Mouse (Mus musculus): ENCODE data around the gene Gm3376.
"Not testable (repeated sequence)": the region's sequence is repeated elsewhere in the genome, so short reads cannot be mapped to it uniquely, and the experiment has no call there.

Gm3376 gene

DNA sequence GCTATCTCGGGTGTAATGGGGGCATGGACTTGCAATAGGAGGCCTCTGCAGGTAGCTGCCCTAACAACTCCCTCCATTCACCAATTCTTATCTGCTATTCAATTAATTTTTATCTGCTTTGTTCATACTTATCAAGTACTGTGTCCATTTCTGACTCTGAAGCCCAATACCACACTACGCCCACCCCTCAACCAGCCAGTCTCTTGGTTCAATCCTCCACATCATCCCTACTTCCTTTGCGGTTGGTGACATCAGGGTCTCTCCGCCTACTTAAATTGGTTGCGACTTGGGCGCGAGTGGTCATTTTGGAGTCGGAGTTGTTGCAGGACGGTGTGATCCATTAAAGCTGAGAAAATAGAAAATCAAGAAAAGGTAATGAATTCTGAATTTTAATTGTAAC lies at the start of gene Gm3376:
Gene Gm3376, plus strand, starts transcription at position 301 of the 400 bp plus-strand sequence.
- not testable (repeated sequence) for DNase-seq (ENCODE audit: low read depth, low spot score)

Data from brain, adult 2 months (tissue).